Mouse (Mus musculus): ENCODE measurements around the gene Olfr910. TPM values are rescaled to one million over a fixed set of nuclear protein-coding genes. Genes with fewer than 3 reads are reported as not detected.

Gene Olfr910
- not detected for total RNA-seq (2021)

DNA sequence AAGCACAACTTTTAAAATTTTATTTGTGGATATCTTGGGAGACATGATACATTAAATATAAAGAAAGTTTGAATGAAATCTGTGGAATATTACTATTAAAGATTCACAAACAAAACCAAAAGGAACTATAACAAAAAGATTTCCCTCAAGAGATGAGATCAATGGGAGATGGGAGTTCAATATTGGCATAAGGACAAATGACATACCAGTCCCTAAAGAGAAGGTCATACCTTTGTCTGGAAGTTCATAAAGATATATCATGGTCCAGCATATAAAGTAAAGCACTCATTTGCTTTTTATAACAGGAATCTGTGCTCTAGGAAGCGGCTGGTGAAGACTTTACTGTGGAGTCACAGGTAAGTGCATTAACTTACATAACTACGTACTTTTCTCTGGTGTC, at the start of gene Olfr910:
TSS of gene Olfr910 (plus strand) at position 301 of the 400 bp plus-strand sequence.
- intact Hi-C loops (cut with DNase I) = no loop called here
- DNase-seq = no peak

DNA sequence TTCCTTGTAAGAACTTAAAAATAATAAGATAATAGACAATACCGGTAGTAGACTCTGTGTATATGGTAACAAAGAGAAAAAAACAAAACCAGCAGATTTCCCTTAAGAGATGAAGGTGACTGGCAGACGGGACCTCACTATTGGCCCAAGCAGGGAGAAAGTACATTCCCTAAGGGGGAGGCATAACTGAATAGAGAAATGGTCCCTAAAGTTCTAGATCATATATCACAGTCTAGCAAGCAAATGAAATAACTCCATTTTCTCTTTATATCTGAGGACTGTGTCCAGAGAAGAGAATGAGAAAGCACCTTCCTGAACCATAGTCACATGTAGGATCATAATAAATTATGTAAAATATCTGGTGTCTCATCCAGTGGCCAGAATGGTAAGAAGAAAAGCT, 42.1 kb upstream of the Olfr910 start, which contains the start of gene Olfr907:
TSS of gene Olfr907 (plus strand) at position 301 of the 400 bp plus-strand sequence.
- no peak for DNase-seq
- intact Hi-C loops (cut with DNase I) = no loop called here

DNA sequence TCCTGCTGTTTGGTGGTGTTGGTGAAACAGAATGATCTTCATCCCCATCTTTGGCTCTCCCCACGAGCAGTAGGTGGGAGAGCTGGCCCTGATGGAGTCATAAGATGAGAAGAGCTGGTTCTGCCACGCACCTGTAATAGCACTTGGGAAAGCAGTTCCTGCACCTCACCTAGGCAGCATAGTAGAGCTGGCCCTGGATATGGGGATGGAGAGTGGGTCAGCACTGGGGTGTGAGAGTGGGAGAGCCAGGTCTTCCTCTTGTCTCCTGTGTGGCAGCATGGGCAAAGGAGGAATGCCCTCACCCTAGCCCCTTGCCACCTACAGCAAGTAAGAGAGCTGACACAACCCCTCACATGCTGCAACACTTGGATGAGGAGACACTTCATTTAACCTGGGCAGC, 25.3 kb upstream of the Olfr910 start:
- no peak for DNase-seq
- intact Hi-C loops (cut with DNase I) = no loop called here

DNA sequence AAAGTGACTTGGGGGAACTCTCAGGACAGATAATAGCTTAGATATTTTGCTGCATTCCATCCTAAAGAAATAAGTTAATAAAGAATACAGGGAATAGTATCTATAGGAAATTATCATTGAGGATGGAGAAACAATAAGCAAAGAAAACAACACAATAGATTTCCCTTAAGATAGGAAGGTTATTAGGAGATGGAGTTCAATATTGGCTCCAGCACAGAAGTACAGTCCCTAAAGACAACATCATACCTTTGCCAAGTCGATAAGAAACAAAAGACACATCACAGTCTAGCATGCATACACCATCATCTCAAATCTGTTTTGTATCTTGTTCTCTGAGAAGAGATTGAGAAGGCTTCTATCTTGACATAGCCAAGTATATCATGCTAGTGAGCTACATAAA, 16.4 kb upstream of the Olfr910 start, which contains the start of gene Olfr911-ps1:
TSS of gene Olfr911-ps1 (plus strand) at position 301 of the 400 bp plus-strand sequence.
- intact Hi-C loops (cut with DNase I) = no loop called here

DNA sequence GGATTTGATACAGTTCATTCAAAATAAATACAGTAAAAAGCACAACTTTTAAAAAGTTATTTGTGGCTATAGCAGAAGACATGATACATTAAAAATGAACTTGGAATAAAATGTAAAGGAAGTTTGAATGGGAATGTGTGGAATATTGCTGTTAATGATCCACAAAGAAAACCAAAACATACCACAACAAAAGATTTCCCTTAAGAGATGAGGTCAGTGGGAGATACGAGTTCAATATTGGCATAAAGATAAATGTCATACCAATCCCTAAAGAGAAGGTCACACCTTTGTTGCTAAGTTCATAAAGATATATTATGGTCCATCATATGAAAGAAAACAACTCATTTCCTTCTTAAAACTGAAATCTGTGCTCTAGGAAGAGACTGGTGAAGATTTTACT, 42.2 kb downstream of the Olfr910 start, which contains the start of gene Olfr912:
TSS of gene Olfr912 (plus strand) at position 301 of the 400 bp plus-strand sequence.
- no peak for DNase-seq
- intact Hi-C loops (cut with DNase I) = no loop called here

More for the DNA sequence above, 16.4 kb upstream of the Olfr910 start, which contains the start of gene Olfr911-ps1:
- DNase-seq = no peak

Other genes starting within 250 kb of the Olfr910 start
- gene Olfr896-ps1, start 246.7 kb upstream of the Olfr910 start, total RNA-seq (2021) = not detected
- gene Olfr25, start 208.8 kb upstream of the Olfr910 start, total RNA-seq (2021) = not detected
- gene Olfr898, start 189.4 kb upstream of the Olfr910 start, total RNA-seq (2021) = not detected
- gene Olfr250, start 171.0 kb upstream of the Olfr910 start, total RNA-seq (2021) = not detected
- not detected for gene Olfr251, start 160.8 kb upstream of the Olfr910 start, total RNA-seq (2021)
- gene Olfr147, start 136.2 kb upstream of the Olfr910 start, total RNA-seq (2021) = not detected
- not detected for gene Olfr901, start 108.4 kb upstream of the Olfr910 start, total RNA-seq (2021)
- gene Olfr902, start 90.2 kb upstream of the Olfr910 start, total RNA-seq (2021) = not detected
- gene Olfr904, start 74.7 kb upstream of the Olfr910 start, total RNA-seq (2021) = not detected
- gene Olfr905, start 66.7 kb upstream of the Olfr910 start, total RNA-seq (2021) = not detected
- not detected for gene Olfr906, start 50.8 kb upstream of the Olfr910 start, total RNA-seq (2021)
- not detected for gene Olfr907, start 42.0 kb upstream of the Olfr910 start, total RNA-seq (2021)
- not detected for gene Olfr911-ps1, start 16.3 kb upstream of the Olfr910 start, total RNA-seq (2021)
- not detected for gene Olfr912, start 42.3 kb downstream of the Olfr910 start, total RNA-seq (2021)
- gene Olfr913, start 54.9 kb downstream of the Olfr910 start, total RNA-seq (2021) = not detected
- gene Olfr914, start 67.3 kb downstream of the Olfr910 start, total RNA-seq (2021) = not detected
- not detected for gene Olfr916, start 122.0 kb downstream of the Olfr910 start, total RNA-seq (2021)
- gene Olfr917, start 128.0 kb downstream of the Olfr910 start, total RNA-seq (2021) = not detected
- gene Olfr918, start 136.8 kb downstream of the Olfr910 start, total RNA-seq (2021) = not detected
- gene Olfr919, start 165.8 kb downstream of the Olfr910 start, total RNA-seq (2021) = not detected
- 10 to 100 TPM; 28.7 to 36.1 TPM for gene Vwa5a, start 180.4 kb downstream of the Olfr910 start, total RNA-seq (2021)
- gene Olfr920, start 214.4 kb downstream of the Olfr910 start, total RNA-seq (2021) = under 1 TPM; 0.06 to 0.08 TPM
- not detected for gene Olfr921, start 235.2 kb downstream of the Olfr910 start, total RNA-seq (2021)

Measured in heart, postnatal 36 days (tissue).